Mouse (Mus musculus) G1E-ER4 (cell line): ENCODE results near the gene Ide. TPM values are rescaled to one million over a fixed set of nuclear protein-coding genes. Genes with fewer than 3 reads are reported as not detected.

ENCODE experiments used
- GATA1 ChIP-seq: IDR thresholded peaks from one replicate; pipeline ENCODE4 v1.8.0; 2012; ENCODE audit warnings: low read length, inconsistent platforms
- polyA plus RNA-seq: library from polyadenylated mRNA; stranded (reverse); fragments of >175 nt; gene quantifications from 2 replicates; pipeline ENCODE4 v1.2.3, GENCODE M21; 2012

Ide gene
- polyA plus RNA-seq, 1 experiment = 6.8 TPM

DNA sequence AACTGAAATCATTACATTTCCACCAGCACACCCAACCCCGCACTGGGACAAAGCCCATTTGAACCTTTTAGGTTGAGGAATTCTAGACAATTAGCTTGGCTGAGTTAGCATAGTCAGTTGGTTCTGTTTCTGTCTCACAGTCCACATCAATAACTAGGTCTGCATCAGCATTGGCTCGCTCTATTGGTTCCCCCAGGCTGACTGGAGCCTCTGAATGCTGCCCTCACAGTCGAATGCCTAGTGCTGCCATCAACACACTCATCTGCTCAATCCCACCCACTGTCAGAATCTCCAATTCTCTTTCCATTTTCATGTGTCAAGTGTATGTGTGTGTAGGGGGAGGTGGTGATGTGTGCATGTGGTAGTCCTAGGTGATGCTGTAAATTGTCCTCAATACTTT is 31.5 kb downstream of the Ide start:
- no peak for TF ChIP-seq GATA1

DNA sequence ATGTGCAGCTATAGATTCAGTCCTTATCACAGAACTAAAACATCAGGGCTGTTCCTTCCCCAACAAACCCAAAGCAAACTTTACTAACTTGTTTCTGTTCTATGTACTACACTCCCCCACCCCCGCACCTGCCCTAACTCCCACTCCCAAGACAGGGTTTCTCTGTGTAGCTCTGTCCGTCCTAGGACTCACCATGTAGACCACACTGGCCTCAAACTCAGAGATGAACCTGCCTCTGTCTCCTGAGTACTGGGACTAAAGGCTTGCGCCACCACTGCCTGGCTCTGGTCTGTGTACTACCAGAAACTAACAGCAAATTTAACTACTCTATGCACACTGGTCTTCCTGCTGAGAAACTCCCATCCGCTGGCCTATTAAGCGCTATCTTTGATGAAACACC is 32.8 kb downstream of the Ide start:
- TF ChIP-seq GATA1 = no peak

DNA sequence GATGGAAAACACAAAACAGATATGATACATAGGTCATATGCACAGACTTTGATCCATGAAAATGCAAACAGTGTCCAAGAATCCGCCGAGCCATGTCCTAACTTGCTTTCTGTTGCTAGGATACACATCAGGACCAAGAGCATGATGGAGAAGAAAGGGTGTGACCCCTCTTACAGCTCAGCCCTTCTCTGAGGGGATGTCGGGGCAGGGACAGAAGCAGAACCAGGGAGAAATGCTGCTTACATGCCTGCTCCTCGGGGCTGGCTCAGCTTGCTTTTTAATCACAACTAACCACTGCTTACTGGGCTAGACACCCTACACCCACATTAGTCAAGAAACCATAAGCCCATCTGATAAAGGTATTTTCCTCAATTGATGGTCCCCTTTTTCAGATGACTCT is 33.6 kb downstream of the Ide start:
- no peak for TF ChIP-seq GATA1

DNA sequence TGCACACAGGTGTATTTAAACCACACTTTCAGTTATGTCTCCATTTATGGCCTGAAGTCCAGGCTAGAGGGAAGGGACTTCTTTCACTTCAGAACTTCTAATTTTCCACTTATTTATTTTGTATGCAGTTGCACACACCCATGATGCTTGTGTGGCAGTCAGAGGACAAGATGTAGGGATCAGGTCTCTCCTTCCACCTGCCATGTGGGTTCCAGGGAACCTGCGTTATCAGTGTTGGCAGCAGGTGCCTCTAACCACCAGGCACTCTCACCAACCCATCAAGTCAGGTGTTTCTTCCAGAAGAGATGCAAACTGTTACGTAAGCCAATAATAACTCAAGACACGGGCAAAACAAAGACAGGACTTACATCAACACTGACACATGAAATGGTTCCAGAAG is 35.9 kb downstream of the Ide start:
- no peak for TF ChIP-seq GATA1

DNA sequence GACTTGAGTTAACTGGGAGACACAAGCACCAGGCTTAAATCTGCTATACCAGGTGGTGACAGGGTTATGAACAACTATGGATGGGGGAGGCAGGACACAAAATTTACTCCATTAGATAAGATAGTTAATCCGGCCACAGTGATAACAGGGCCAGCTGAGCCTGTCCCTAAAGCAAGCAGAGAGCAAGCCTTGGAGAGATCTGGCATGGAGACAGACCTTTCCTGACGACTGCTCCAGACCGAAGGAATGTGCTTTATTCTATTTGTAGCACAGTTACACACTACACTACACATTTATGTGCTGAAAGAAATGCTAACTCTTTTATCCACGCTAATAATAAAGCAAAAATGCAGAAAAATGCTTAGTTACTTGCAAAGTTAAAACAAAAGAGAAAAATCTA is 46.0 kb downstream of the Ide start:
- no peak for TF ChIP-seq GATA1

DNA sequence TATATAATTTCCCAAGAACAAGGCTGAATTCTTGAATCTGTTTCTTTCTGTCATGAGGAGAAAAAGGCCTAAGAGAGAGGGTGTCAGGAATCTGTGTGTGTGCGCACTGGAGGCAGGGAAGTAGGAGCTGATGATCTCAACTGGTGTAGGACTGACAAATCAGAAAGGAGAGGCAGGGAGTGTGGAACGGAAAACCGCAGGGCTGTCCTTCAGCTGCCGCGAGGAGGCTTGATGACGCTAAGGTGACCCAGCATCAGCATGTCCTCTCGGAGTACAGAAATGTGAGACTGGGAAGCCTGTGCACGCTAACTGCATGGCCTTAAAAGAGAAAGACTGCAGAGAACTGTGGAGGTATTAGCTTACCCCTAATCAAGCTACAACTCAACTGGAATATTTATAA is 46.7 kb downstream of the Ide start:
- TF ChIP-seq GATA1 = no peak

DNA sequence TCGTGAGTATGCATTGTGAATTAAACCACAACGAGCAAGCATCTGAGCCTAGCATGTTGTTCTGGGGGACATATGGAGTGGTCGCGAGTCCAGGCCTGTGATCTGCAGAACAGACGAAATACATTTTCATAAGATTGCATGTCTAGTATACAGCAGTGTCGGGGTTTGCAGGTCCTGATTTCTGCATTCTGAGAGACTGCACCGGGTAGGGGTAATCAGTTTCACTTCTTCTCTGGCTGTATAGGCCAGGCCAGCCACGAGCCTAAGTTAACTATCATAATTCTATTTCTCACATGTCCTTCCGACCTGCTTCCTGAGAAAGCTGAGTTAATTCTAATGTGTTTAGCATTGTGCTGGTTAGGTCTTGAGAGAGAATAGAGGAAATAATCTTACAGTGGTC is 52.9 kb downstream of the Ide start:
- no peak for TF ChIP-seq GATA1

DNA sequence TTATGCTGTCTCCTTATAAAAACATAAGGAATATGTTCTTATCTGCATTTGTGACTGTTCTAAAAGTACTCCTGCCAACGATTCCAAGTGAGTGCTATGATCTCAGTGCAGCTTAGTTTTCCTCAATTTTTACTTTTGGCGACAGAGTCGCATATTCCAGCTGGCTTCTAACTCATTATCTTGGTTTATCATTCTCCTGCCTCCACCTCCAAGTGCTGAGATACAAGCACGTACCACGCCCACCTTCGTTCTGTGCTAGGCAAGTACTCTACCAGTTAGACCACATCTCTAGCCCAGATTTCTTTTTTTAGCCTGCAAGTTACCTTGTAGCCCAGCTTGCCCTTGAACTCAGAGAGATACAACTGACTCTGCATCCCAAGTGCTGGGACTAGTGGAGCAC is 54.5 kb downstream of the Ide start:
- TF ChIP-seq GATA1 = no peak

DNA sequence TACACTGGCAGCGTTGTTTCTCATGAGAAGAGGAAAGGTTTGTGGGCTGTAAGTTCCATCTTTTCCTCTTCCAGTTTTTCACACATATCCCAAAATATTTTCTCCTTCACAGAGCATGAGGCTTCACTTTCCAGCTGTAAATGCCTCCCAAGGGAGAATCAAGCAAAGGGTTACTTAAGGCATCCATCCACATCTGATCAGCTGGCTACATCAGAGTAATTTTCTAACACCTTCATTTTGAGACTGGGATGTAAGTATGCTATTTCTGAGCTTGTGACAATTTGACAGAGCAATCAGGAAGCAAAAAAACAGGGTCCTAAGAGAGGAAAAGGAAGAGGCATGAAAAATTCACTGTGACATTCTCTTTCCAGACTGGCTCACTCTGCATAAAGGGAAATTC is 55.9 kb downstream of the Ide start:
- no peak for TF ChIP-seq GATA1

DNA sequence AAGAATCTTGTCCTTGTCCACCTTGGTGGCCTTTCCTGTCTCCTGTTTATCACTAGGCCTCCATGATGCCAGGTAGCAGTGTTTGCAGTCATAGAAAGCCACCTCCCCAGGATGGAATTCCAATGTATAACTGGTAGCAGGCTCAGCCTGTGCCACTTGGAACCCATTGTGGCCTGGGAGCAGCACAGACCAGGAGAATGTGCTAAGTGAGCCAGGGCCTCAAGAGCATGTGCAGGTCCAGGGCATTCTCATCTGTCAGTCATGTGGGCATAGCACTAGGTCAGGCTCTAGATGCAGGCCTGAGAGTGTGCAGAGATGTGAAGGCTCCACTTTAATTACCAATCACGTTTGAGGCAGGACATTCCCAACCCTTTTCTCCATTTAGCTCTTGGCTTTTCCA is 58.5 kb downstream of the Ide start:
- TF ChIP-seq GATA1 = no peak

DNA sequence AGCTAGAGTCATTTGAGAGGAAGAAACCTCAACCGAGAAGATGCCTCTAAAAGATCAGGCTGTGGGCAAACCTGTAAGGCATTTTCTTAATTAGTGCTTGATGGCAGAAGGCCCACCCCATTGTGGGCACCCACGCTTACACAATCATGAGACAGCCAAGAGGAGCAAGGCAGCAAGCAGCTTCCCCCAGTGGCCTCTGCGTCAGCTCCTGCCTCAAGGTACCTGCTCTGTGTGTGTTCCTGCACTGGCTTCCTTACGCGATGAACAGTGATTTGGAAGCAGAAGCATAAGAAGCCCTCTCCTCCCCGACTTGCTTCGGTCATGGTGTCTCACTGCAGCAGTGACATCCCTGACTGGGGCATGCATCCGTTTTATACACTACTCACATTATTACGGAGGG is 62.1 kb downstream of the Ide start:
- no peak for TF ChIP-seq GATA1

DNA sequence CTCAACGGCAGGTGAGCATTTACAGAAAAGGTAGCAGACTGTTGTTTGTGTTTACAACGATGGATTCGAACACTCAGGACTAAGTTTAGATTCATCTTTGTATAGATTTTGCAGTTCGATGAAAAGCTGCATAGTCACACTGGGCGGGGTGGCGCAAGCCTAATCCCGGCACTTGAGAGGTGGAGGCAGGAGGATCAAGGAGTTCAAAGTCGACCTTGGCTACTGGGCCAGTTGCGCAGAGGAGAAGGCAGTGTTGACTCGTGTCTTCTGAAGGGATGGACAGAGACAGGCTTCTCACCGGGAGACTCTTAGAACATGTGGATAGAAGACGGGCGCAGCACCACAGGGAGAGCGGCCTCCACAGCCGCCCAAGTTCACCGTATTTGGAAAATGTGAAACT is 68.5 kb downstream of the Ide start:
- TF ChIP-seq GATA1 = no peak

DNA sequence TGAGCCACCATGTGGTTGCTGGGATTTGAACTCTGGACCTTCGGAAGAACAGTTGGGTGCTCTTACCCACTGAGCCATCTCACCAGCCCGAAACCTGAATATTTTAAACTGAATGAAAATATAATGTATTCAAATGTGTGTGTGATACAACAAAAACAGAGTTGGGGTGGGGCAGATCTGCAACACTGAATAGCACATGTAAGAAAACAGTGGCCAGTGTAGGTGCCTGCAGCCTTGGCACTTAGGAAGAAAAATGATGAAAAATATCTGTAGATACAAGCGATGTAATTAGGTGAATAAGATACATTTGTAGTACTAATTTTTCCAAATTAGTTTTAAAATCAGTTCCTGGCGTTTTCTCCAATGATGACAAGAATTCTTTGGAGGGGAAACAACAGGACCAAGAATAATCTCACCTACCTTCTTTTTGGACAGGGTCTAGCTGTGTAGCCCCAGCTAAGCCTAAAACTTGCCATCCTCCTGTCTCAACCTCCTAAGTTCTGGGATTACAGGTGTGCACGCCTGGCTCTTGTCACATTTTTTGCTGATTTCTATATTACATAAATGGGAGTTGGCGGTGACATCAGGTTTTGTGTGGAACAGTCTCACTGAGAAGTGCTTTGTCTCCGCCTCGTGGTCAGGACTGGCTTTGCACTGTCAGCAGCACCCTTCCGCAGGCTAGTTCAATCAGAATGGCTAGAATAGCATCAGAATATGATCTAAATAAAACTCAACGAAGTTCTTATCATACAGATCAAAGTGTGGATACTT is 72.1 kb downstream of the Ide start:
- TF ChIP-seq GATA1 = no peak

DNA sequence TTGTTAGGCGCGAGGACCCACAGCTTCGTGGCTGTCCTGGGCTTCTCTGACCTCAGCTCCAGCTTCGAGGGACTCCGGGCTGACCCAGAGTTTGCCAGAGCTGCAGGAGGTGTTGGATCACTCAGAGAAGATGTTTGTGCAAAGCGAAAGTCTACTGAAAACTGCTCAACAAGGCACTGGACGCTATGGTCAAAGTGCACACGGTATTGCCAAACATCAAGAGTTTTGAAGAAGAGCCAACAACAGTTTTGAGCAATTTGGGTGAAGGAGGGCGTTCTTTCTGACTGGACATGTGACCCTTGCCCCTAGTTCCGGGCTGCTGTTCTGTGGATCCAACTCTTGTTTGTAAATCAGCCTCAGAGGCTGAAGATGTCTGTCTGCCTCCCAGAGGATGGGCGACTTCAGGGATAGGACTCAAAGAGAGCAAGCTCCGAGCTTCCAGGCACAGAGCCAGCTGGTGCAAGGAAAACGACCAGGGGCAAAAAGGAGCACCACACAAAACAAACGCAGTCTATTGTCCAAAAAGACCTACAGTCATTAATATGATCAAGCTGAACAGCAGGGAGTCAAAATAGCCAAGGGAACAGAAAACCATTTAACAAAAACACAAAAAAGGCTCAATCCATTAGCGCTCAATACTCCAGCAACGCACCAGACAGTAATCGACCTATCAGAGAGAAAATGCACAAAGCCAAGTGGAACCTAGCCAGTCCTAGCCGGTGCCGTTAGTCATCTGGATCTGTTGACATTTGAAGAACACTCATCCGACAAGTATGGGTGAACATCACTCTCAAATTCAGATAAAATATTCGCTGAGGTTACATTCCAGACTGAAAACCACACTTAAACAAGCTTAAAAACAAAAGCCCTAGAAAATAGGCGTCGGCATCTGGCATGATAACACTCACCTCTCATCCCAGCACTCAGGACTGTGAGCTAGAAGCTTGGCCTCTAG is 73.4 kb downstream of the Ide start:
- TF ChIP-seq GATA1 = no peak

DNA sequence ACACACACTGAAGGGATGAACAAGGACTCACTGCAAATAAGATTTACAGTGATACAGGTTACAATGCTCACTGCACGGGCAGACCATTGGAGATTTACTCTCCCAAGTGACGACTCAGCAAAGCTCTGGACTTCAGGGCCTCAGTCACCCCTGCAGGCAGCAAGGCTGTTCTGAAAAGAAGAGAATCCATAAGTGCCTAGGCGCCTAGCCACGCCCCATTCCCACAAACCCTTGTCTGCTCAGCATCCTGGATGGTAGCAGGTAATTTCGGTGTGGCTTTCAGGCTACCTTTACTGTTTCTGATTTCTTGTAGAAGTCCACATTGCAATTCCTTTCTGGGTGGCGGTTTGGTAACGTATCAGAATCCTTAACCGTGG is 74.1 kb downstream of the Ide start:
- no peak for TF ChIP-seq GATA1

DNA sequence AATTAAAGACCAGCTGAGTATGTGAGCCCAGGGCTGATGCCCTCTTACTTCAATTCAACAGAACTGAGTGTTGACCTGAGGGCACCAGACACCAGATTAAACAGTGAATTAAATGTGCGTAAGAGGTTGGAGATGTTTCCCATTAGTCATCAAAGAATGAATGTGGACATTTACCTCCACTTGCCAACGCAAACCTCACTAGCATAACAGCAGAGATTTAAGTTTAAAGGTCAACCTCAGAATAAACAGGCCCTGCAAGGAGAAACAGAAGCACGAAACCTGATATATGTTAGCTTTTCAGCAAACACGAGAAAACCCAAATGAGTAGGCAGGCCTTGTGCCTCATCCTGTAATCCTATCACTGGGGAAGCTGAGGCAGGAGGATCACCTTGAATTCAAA is 75.3 kb downstream of the Ide start:
- no peak for TF ChIP-seq GATA1

DNA sequence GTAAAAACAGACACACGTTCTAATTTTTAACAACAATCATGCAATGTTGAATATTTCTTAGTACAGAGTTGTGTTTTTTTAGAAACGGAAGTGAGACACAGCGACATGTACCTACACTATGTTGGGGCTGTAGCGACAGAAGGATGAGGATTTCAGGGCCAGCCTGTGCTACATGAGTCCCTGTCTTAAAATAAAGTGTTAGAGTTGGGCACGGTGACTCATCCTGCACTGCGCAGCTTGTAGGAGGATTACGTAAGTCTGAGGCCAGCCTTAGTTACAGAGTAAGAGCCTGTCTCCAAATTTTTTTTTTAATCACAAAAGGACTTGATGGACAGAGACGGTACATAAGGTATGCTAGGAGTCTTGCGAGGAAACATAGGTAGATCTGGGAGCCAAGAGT is 82.3 kb downstream of the Ide start:
- TF ChIP-seq GATA1 = no peak
